Mouse (Mus musculus): ENCODE results near the gene Olfr502.
"Not testable (repeated sequence)": the region's sequence is repeated elsewhere in the genome, so short reads cannot be mapped to it uniquely, and the experiment has no call there.

Olfr502 gene

DNA sequence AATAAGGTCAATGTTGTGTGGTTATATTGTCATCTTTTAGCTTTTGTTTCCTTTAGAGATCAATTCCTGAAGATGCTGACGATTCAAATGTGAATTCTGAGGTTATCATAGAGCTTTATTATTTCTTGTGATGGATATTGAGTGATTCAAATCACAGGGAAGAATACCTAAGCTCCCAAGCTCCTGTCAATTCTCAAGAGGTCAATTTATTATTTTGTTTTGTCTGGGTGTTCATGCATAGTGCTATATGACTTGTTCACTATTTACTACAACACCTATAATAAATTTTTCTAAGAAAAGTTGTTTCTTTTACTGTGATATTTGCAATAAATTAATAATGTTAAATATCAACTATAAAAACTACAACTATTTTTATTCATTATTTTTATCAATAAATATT is at the start of gene Olfr502:
TSS of gene Olfr502 (minus strand) at position 101 of the 400 bp plus-strand sequence.
- DNase-seq (ENCODE audit: low spot score), result no peak

DNA sequence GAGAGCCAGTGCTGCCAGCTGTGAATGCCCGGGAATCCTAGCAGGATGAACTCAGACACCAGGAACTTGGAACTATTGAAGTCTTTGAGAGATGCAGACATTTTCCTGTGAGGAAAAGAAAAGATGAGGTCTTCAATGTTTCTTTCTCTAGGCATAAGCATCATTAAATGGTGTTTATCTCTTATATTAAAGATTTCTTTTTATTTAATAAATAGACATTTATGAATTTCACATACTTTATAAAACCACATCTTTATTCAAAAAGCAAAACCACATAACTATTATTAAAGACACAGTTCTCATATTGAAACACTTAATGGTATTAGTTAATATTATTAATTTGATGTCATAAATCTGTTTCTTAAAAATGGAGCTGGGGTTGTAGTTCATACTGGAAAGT is 40.8 kb upstream of the Olfr502 start, which contains the start of gene Olfr504:
TSS of gene Olfr504 (minus strand) at position 101 of the 400 bp plus-strand sequence.
- DNase-seq (ENCODE audit: low spot score), result no peak

DNA sequence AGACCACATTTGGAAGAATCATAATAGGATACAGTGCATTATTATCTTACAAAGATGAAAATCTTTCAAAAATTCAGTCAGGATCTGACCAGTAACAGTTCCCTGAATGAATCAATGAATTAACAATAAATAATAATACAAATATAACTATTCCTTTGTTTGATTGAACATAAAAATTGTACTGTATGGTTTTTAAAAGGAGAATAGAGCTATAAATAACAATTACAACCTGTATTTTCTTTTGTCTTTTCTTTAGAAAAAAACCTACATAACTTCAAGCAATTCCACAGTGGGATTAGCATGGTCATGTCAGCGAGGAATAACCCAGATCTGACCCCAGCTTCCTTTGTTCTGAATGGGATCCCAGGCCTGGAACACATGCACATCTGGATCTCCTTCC is 19.4 kb upstream of the Olfr502 start, which contains the start of gene Olfr503:
TSS of gene Olfr503 (plus strand) at position 301 of the 400 bp plus-strand sequence.
- DNase-seq (ENCODE audit: low spot score), result not testable (repeated sequence)

DNA sequence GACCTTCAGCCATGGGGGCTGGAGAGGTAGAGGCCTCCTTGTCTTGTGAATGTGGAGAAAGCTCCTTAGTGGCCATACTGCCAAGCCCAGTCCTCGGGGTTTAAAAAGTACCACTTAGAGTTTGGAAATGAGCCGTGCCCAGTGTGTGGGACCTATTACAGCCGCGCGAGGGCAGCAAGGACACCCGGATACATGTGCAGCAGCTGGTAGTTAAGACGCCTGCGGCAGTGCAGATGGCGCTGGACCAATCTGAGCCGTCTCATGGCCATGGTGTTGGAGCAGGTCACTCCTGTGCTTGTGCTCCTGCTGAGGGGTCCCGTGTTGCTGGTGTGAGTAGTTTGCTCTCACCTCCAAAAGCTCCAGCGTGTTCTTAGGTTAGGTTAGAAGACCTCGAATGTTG is 17.6 kb upstream of the Olfr502 start:
- no peak for DNase-seq (ENCODE audit: low spot score)
